Comparison of ENCODE assay signal across 11 mouse cellular contexts in genomic region chr19:44723611-44724440, GRCm38 (mm10). TPM values are rescaled to one million over a fixed set of nuclear protein-coding genes. Genes with fewer than 3 reads are reported as not detected.
A peak's percentile ranks its signal among the peaks of the same experiment; 100 is the strongest.
DNase-seq lines count a peak whose midpoint lies in the region; ATAC-seq lines count a peak whose summit lies in the region.
"Had no signal": no experiment of that assay in that cellular context is flagged by ENCODE, and none has a peak within 500 bp of the region (broad histone marks: within the 10 kb centered on the region; RNA-seq: fewer than 3 reads in every experiment).

No protein-coding gene starts in this region.

- no peak overlapping the region for H3K27ac ChIP-seq in heart, embryonic 14.5 days (replicated peaks in 1 of 2; ENCODE audit: control insufficient read depth in 1 of 2, insufficient read depth in 1 of 2, low read depth in 2 of 2, low read length in 2 of 2)
- H3K27ac ChIP-seq in hindbrain, embryonic 14.5 days, result peak overlapping the region; percentile 62; the same call in 1 of the 2 replicates
- no peak overlapping the region for H3K27ac ChIP-seq in midbrain, embryonic 10.5 days (replicated peaks)

- no peak for ATAC-seq in heart, embryonic 14.5 days (ENCODE audit: insufficient number of reproducible peaks, insufficient read depth, low FRiP score, low read depth)
- ATAC-seq in hindbrain, embryonic 14.5 days (ENCODE audit: low FRiP score), result peak; percentile 49; the same call in 1 of the 2 replicates
- ATAC-seq: CD4-positive, CD25-positive, alpha-beta regulatory T cell, adult 4 months had no signal

- H3K4me1 ChIP-seq in heart, embryonic 14.5 days (ENCODE audit: control insufficient read depth in 2 of 2, insufficient read depth in 2 of 2, low read length in 2 of 2), result peaks cover 4 to 18% of the 10 kb centered on the region in 2 experiments; a peak in 3 of 4 replicates
- peaks cover 26% of the 10 kb centered on the region for H3K4me1 ChIP-seq in hindbrain, embryonic 14.5 days (replicated peaks; ENCODE audit: control insufficient read depth, insufficient read depth, low read length)
- H3K4me1 ChIP-seq in midbrain, embryonic 10.5 days, result peaks cover 43% of the 10 kb centered on the region

- no peaks in the 10 kb centered on the region for H3K36me3 ChIP-seq in heart, embryonic 14.5 days (ENCODE audit: control insufficient read depth, insufficient read depth, low read length)
- no peaks in the 10 kb centered on the region for H3K36me3 ChIP-seq in hindbrain, embryonic 14.5 days (replicated peaks; ENCODE audit: control insufficient read depth, insufficient read depth)
- H3K36me3 ChIP-seq in midbrain, embryonic 10.5 days, result no peaks in the 10 kb centered on the region

- peaks cover 4% of the 10 kb centered on the region; the same call in 1 of the 2 replicates for H3K9me3 ChIP-seq in heart, embryonic 14.5 days (ENCODE audit: control insufficient read depth, low read length)
- H3K9me3 ChIP-seq in hindbrain, embryonic 14.5 days (ENCODE audit: control insufficient read depth, low read length), result no peaks in the 10 kb centered on the region
- no peaks in the 10 kb centered on the region for H3K9me3 ChIP-seq in midbrain, embryonic 10.5 days (replicated peaks)

- H3K27me3 ChIP-seq in heart, embryonic 14.5 days (ENCODE audit: control insufficient read depth, insufficient read depth, low read length), result peaks cover 82% of the 10 kb centered on the region
- H3K27me3 ChIP-seq in hindbrain, embryonic 14.5 days (ENCODE audit: control insufficient read depth, insufficient read depth, low read length), result peaks cover 84% of the 10 kb centered on the region
- H3K27me3 ChIP-seq in midbrain, embryonic 10.5 days (ENCODE audit: low read depth, poor library complexity, severe bottlenecking), result peaks cover 91% of the 10 kb centered on the region

- H3K9ac ChIP-seq in heart, embryonic 14.5 days (ENCODE audit: low read length), result peak overlapping the region; percentile 42
- peak overlapping the region; percentile 44 for H3K9ac ChIP-seq in hindbrain, embryonic 14.5 days

- intact Hi-C loops in heart, postnatal 36 days (cut with DNase I), result no loop called here
- intact Hi-C loops in left cerebral cortex, postnatal 10 days (cut with DNase I), result no loop called here

- no peak for DNase-seq in heart, postnatal 36 days
- DNase-seq in R1 (ENCODE audit: low read depth, low spot score), result peak; percentile 22
- no peak for DNase-seq in hindbrain, embryonic 14.5 days (ENCODE audit: low spot score)
- DNase-seq in midbrain, embryonic 10.5 days (ENCODE audit: low spot score), result peak; percentile 54
- no peak for DNase-seq in spleen, postnatal 10 days (ENCODE audit: low spot score in 2 of 2)
- DNase-seq in cerebellum, adult 8-10 months, result no peak
- no peak for DNase-seq in left cerebral cortex, postnatal 10 days (ENCODE audit: extremely low spot score in 1 of 2, low spot score in 2 of 2)
- DNase-seq: gastrocnemius, postnatal 10 days; lung, adult 2 months had no signal

- WGBS in heart, embryonic 14.5 days, result 2% methylated on average over 36 of the region's 36 CpGs
- WGBS in hindbrain, embryonic 14.5 days, result 2% methylated on average over 35 of the region's 36 CpGs
- WGBS in midbrain, embryonic 10.5 days, result under 1% methylated on average over 36 of the region's 36 CpGs

- peak overlapping the region; percentile 69 for H3K4me2 ChIP-seq in heart, embryonic 14.5 days (ENCODE audit: low read length)
- peak overlapping the region; percentile 46 for H3K4me2 ChIP-seq in hindbrain, embryonic 14.5 days (replicated peaks)

- peak overlapping the region; percentile 34 to 40 for H3K4me3 ChIP-seq in heart, embryonic 14.5 days (ENCODE audit: control insufficient read depth in 1 of 2, insufficient read depth in 1 of 2, low read depth in 1 of 2, low read length in 2 of 2)
- H3K4me3 ChIP-seq in hindbrain, embryonic 14.5 days (replicated peaks; ENCODE audit: low read length), result peak overlapping the region; percentile 24
- H3K4me3 ChIP-seq in midbrain, embryonic 10.5 days, result peak overlapping the region; percentile 51

RNA-seq across cellular contexts. Expression of gene Pax2, which starts 32.0 kb away (rescaled TPM):
- polyA plus RNA-seq in heart, embryonic 14.5 days (2014; fragmentation: Nextera tagmentation; extraction: Ambion mirVana), result not detected in 2 replicates
- not detected for total RNA-seq in heart, postnatal 36 days (2021)
- 18.7 and 22.1 TPM in 2 replicates for polyA plus RNA-seq in hindbrain, embryonic 14.5 days (2014; fragmentation: Nextera tagmentation; extraction: Ambion mirVana)
- polyA plus RNA-seq in midbrain, embryonic 10.5 days (2016; fragmentation: Nextera tagmentation; extraction: Ambion mirVana), result 0.60 and 1.1 TPM in 2 replicates
- not detected for total RNA-seq in left cerebral cortex, postnatal 10 days (2021)
- total RNA-seq: gastrocnemius, postnatal 10 days had no signal
- polyA plus RNA-seq: lung, adult 2 months had no signal

Comparison
In these comparisons a context has a peak if more than half of its experiments do, and no peak if none do; other contexts are left out.
1. DNase-seq: peak in R1 (single experiment) and midbrain, embryonic 10.5 days (single experiment); none in heart, postnatal 36 days (0 of 2), hindbrain, embryonic 14.5 days (single experiment), spleen, postnatal 10 days (0 of 2), cerebellum, adult 8-10 months (single experiment) and left cerebral cortex, postnatal 10 days (0 of 2).
2. Peak in every context shown above with its lines, with median percentiles within 50 percentile points of each other: H3K4me3 ChIP-seq.